Mouse (Mus musculus): ENCODE measurements around the gene Dpyd. TPM values are rescaled to one million over a fixed set of nuclear protein-coding genes. Genes with fewer than 3 reads are reported as not detected.
A peak's percentile ranks its signal among the peaks of the same experiment; 100 is the strongest.

Gene Dpyd
- 10 to 100 TPM; 14.0 to 18.7 TPM for total RNA-seq (2021)

DNA sequence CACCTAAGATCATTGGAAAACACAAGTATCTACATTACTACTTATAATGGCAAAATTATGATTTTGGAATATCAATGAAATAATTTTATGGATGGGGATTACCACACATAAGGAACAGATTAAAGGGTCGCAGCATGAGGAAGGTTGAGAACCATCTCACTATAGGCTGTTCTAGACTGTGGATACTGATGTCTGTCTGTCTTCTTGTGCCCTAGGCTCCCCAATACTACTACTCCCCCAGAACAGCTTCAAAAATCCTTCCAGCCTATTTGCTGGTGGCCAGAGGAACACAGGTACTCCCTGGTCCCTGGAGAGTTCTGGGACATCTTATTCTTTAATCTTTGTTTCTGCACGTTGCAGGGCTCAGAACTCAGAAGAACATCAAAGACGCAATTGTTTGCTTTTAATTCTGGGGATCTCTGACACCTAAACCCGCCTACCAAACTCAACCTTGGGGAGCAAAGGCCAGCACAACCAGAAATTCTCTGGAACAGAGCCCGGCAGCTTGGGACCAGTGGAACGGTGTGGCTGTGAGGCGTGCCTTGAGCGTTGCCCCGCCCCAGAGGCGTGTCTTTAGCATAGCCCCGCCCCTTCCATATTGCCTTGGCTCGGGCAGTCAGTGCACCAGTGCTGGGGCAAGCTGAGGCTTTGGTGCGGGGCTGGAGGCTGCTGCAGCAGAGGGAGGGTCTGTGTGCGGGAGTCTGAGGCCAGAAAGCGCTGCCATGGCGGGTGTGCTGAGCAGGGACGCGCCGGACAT, at the start of gene Dpyd:
Gene Dpyd, plus strand, starts transcription at position 576 of the 757 bp plus-strand sequence.
- peak; percentile 48 to 60 for DNase-seq (ENCODE audit: extremely low spot score in 1 of 2, low spot score in 1 of 2)

DNA sequence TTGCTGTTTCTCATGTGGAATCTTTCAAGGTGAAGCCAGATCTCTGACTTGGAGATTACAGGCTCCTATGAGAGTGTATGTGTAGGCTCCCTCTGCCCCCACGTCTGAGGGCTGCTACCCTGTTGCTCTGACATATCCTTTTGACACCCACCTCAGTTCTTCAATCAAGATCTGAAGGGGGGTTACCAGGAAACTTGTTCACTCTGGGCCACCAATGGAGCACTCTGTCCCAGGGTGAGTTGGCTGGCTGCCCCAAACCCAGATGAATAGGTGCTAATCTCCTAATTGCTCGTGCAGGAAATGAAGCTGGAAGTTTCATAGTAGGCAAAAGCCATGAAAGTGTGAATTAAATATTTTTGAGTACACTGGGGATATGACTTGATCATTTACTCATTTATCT, 24.3 kb upstream of the Dpyd start:
- no peak for DNase-seq (ENCODE audit: extremely low spot score in 1 of 2, low spot score in 1 of 2)

DNA sequence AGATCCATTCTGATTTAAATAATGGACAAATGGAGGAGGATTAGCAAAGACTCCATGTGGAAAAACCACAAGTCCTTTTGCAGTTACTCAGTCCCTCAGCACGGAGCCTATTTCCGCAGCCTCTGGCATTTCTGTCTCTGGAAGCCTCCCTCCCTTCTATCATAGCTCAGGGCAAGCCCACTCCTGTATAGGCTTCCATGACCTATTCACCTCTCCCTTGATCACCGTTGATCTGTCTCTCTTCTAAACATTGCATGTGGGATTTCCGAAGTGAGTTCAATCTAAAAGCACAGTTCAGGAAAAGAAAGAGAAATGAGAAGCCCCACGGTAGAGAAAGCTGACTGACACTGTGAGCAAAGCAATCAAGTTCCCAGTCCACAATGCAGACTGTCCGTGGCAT, 20.2 kb upstream of the Dpyd start:
- DNase-seq (ENCODE audit: extremely low spot score in 1 of 2, low spot score in 1 of 2): no peak

DNA sequence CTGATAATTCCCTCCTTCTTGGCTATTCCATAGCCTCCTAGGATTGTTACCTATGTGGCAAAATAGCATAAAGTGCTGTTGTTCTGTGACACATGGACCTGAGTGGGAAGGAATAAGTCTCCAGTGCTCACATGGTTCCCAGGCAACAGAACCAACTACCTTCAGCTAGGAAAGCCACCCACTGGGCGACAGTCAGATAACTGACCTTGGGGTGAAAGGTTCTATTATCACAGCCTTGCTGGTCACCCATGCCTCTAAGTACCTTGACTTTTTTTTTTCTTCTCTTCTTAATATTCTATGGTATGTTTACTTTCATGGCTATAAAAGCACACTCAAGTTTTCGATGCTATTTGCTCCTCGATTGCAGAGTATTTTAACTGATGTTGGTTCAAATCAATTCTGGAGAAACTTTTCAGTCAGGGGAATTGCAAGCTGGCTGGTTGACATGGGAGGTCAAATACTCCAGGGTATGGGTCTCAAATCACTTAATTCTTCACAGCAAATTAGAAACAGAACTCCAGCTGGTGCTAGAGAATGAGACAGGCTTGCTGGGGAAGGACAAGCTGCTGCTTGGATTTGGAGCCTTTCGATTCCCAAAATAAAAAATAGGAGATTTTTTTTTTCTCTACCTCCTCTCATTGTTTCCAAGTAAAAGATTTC, 14.2 kb upstream of the Dpyd start:
- DNase-seq (ENCODE audit: extremely low spot score in 1 of 2, low spot score in 1 of 2): no peak

DNA sequence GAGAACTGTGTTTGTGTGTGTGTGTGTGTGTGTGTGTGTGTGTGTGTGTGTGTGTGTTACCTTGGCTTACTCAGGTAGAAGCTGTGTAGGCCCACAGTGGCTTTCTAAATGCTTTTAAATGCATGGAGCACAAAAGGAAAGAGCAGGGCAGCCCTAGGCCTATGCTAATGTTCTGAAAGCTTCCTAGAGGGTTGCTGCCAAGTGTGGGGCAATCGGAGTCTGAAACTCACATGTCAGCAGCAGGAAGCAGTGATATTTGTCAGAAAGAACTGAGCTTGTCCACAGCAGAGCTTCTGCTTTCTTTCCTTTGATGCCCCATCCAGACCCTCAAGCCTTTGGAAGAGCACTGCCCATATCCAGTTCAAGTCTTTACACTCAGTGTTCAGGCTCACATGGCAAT, 4.3 kb upstream of the Dpyd start:
- DNase-seq (ENCODE audit: extremely low spot score in 1 of 2, low spot score in 1 of 2): no peak

DNA sequence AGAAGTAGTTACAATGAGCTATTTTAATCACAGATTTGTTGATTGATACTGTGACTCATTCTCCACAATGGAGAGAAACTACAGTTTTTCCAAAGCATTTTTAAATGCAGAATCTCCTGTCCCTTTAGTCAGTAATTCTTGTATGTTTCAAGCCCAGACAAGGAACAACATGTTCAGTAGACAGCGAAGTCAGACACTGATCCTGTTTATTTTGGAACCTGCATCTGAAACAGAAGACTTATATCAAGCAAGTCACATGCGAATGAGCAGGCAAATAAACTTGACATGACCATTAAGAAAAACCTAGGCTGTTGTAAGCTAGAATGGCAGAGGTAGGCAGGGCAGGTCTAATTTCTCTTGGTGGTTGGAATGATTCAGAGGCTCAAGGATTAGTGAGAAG, 2.0 kb upstream of the Dpyd start:
- no peak for DNase-seq (ENCODE audit: extremely low spot score in 1 of 2, low spot score in 1 of 2)

DNA sequence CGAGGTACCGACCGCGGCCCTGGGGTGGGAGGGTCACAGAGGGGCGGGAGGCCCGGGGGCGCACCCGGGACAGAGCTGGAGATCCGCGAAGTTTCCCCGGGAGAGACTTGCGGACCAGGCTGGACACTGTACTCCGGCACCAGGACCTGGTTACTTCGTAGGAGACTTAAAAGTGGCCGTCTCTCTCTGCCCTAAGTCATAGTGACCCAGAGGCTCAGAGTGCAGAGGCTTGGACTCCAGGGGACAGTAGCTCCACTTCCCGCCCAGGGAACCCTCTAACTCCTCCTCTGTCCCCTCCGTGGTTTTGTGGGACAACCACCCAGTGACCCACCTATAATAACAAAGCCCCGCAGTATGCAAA, 362 bp downstream of the Dpyd start:
- no peak for DNase-seq (ENCODE audit: extremely low spot score in 1 of 2, low spot score in 1 of 2)

DNA sequence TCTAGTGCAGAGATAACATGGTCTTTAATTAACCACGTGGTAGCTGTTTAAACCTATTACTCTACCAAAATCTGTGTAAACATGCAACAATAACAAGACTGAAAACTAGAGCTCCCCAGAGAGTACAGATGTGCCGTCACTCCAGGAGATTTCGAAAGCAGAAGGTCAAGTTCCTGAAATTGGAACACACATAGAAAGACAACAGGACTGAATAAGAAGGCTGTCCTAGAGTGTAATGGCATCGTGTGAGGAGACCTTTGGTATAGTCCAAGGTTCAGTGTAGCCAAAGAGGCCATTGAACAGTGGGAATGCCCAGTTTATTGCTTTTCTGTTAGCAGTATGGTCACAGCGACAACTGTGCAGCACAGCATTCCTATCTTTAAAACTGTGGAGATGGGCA, 4.8 kb downstream of the Dpyd start:
- DNase-seq (ENCODE audit: extremely low spot score in 1 of 2, low spot score in 1 of 2): no peak

DNA sequence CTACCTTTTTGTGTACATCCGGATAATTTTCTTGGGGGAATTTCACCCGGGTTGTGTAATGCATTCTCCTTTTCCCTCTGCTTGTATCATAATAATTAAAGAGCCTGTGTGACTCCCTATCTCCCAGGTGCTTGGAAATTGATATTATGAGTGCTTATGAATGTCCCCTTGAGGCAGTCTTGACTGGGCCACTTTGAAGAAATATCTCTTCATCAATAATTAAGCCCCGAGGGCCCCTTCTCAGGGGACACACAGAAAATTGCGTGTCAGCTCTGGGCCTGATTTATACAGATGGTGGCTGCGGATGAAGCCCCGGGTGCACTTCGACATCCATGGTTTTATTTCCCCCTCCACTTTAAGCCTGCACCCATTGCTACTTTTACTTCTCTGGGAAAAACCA, 8.3 kb downstream of the Dpyd start:
- DNase-seq (ENCODE audit: extremely low spot score in 1 of 2, low spot score in 1 of 2): no peak

DNA sequence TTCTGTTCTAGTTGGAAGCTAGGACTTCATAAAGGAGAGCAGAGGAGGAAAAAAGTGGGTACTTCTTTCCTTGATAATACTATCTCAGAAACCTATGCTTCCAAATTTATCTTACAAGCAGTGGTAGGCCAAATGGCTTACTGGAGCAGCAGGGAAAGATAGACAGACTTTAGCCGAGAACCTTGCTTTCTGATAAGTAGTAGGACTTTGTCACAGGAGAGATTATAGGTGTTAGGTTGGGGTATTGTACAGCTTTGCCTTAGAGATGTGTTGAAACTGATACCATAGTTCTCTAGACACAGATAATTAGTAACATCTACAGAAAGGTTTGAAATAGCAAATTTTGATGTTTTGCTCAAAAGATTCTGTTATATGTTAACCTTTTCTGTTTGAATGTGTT, 28.6 kb downstream of the Dpyd start:
- no peak for DNase-seq (ENCODE audit: extremely low spot score in 1 of 2, low spot score in 1 of 2)

DNA sequence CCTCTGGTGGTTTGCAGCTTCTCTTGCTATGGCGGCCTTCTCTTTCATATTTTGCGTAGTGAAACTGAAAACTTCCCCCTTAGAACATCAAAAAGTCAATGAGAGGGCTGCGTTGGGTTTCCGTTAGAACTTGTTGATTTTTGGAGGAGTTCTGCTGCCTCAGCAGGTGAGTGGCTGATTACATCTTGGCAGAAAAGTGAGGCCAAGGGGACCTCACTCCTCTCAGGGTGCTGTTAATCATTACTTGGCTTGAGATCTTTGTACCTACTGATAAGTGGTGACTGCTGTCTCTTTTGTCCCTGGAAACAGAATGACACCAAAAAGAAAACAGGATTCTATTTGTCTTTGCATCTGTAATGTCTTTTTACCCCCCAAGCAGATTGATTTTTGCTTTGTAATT, 32.9 kb downstream of the Dpyd start:
- DNase-seq (ENCODE audit: extremely low spot score in 1 of 2, low spot score in 1 of 2): no peak

DNA sequence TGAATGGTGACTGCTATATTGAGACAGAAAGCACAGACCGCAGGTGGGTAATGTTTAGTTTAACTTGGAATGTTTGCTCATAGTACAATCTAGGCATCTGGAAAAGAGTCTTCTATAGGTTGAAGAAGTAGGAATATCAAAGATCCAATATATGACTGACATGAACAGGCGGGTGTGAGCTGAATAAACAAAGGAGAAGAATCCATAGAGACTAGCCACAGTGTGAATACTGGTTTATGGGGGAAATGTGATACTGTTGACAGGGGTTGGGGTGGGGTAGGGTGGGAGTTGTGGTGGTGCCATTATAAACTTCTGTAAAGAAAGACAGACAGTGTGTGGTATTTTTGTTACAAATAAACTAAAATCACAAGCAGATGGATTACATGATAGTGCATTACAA, 33.8 kb downstream of the Dpyd start:
- no peak for DNase-seq (ENCODE audit: extremely low spot score in 1 of 2, low spot score in 1 of 2)

DNA sequence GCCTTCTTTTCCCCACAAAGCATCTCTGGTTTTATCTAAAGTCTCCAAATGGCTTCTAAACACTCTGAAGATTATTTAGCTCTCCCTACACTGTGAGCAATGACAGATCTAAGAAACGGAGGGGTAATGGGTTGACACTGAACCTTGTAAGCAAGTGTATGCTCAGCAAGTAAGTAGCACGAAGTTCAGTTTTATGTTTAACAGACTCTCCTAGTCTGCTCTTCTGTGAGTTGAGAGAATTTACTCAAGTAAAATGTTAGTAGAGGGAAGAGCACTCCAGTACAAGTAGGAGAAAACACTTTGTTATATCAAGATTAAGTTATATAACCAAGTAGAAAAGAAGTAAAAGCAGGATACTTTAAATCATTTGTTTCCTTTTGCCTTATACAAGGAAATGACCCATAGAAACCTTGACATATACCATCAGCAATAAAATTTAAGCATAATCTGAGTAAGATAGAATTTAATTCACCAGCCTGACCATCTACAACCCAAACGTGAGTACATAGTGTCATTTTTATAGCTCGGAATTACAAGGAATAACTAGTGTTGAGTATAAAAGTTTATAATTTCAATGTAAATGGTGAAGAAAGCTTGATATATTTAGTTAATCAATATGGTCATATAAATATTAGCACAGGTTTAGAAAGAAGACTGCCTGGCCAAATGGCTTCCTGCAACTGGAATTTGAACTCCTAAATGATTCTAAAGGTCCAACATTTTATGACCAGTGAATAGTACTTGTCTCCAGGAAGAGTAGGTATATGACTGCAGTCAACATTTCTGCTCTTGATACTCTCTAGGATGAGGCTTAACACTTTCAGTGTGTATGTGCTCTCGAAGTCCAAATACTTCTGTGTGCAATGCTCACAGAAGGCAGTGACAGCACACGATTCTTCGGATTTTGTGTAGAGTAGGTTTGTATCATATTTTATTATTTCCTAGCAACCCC, 40.0 kb downstream of the Dpyd start:
- no peak for DNase-seq (ENCODE audit: extremely low spot score in 1 of 2, low spot score in 1 of 2)

DNA sequence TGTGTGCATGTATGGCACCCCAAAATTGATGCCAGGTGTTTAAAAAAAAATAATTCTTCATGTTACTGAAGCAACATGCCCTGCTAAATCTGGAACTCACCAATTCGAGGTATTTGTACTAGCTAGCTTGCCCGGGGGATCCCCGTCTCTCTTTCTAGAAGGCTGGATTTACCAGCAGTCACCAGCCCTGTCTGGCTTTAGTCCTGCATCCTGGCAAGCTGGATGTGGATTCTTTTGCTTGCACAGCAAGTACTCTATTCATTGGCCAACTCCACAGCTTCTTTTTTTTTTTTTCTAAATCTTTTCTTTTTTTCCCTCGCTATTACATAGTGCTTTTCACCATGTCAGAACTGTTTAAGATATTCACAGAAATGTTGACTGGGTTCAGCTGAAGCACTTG, 46.8 kb downstream of the Dpyd start:
- no peak for DNase-seq (ENCODE audit: extremely low spot score in 1 of 2, low spot score in 1 of 2)

DNA sequence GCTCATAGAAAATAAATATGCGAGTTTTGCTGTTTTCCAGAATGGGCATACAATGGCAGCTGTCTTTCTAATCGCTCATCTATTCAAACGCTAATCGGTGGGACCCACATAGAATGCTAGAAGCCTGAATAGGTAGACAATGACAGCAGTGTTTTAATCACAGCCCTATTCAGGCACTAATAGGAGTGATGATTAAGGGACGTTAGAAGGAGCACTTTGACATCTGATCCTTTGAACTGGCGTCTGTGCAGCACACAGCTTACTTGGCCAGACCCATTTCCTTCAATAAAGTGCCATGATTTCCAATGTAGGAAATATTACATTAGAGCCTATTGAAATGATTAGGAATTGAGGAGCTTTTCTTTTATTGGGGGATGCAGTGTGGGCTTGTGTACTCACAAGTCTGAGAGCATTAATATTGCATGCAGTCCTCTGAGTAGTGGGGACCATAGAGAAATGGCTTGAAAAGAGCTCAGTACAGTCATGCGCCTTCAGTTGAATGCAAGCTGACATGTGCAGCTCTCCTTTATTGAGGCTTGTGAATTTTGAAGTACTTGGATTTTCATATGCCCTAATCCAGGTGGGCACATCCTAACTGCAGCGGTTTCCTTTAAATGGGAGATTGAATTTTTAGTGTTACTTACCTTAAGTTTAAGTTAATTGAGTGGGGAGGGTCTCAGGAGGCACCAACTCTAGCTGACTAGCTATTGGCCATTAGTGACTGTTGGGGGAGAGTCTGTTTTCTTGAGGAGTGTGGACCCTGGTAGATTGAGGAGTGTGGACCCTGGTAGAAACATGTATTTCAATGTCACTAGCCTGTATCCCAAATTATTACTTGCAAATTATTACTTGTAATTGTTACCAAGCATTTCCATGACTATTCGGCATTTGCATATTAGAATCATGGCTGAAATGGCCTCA, 64.8 kb downstream of the Dpyd start:
- DNase-seq (ENCODE audit: extremely low spot score in 1 of 2, low spot score in 1 of 2): no peak

DNA sequence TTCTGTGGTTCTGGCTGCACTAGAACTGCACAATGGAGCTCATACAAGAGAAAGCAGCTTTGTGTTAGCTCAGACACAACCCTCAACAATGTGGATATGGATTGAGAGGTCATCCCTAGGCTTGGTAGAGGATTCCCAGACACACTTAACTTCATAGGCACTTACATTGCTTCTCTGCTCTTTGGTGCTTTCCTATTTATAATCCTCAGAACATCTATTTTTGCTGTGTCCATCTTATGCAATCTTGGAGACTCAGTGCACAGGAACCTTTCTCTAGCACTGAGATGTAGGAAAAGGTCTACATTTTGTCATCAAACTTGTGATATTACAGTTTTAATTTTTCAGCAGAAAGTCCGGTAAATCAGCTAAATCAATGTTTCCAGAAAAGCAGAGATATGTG, 67.8 kb downstream of the Dpyd start:
- DNase-seq (ENCODE audit: extremely low spot score in 1 of 2, low spot score in 1 of 2): no peak

DNA sequence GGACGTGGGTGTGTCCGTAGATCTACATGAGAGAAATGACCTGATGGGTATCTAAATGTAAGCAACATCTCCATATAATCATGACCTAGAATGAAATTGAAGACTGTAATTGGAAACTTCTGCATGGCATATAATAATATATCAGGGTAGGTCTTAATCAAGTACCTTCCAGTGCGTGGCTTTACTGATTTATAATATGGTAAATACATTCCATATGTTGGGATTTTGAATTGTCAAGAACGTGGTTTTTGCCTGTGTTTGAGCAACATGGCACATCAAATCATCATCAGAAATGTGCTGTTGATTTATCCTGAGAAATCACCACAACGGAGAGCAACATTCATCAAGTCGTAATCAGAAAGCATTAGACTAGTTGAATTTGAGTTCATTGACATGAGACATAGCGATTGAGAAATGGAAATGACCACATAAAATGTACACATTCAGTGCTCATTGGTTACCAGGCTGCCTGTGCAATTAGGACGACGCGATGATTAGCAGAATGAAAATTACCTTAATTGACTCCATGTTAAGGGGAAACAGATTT, 84.2 kb downstream of the Dpyd start:
- DNase-seq (ENCODE audit: extremely low spot score in 1 of 2, low spot score in 1 of 2): no peak

DNA sequence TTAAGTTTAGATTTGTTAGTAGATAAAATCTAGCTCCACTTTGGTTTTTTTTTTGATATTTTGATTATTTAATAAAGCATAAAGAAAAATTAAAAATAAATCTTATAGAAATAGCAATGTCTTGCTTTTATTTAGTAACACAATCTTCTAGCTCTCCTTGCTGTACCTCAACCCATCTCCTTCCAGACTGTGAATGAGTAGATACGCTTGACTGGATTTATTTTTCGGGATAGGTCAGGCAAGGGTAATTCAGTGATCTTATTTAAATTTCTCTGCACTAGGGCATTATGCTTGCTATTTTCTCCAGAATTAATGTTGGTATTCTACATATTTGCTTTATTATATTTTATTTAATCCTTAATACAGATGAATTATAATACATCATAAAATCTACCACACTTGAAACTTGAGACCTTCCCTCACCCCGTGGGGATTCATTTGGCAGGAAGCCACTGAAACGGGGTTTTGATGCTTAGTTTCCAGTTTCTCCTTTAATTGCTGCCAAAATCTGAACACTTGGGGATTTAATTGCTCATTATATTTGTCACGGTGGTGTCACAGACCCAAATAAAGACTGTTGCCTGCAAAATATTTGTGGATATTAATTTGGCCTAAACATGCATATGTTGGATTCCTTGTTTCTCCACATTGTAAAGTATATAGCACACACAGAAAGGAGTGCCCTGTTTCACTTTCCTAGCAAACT, 102.2 kb downstream of the Dpyd start:
- no peak for DNase-seq (ENCODE audit: extremely low spot score in 1 of 2, low spot score in 1 of 2)

DNA sequence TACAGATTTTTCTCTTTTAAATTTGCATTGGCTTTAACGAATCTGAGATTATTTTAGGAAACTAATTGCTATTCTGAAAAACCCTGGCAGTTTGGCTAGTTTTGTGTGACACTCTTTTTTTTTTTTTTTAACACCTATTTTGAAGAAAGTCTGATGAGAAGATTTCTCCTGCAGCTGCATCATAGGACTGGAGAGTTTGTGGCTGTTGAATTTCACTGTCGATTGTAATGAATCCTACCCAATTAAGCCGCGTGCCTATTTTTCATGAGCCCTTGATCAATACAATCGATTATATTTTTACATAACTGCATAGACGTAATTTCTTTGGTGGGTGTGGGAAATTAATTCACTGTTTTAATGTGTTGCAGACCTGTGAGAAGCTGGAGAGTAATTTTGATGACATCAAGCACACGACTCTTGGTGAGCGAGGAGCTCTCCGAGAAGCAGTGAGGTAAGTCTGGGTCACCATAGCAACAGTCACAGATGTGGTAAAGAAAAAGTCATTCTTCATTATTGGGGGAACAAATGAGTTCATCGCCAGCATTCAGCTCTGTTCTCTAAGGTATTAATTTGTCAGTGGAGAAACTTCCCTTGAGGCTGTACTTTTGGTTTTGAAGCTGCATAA, 112.3 kb downstream of the Dpyd start:
- no peak for DNase-seq (ENCODE audit: extremely low spot score in 1 of 2, low spot score in 1 of 2)

Measured in layer of hippocampus, postnatal 25 days (tissue).